Mouse (Mus musculus) liver, adult (tissue): Measurements from ENCODE around the gene Cwc25.

Source experiments
- GATA4 ChIP-seq: IDR thresholded peaks from 2 replicates; pipeline ENCODE4 v1.6.1; 2014; ENCODE audit warnings: mild to moderate bottlenecking, low read length; ENCODE audit not compliant: insufficient replicate concordance

Cwc25 gene

DNA sequence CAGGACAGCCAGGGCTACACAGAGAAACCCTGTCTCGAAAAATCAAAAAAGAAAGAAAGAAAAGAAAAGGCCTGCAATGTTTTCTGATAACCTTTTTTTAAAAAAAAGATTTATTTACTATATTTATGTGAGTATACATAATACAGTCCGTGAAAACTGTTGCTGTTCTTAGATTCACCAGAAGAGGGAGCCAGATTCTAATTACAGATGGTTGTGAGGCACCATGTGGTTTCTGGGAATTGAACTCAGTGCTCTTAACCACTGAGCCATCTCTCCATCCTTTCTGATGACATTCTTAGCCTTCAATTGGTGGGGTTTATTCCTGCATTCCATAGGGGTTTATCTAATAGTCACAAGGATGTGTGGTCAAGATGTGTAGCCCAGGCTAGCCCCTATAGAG, 26.8 kb upstream of the Cwc25 start:
- TF ChIP-seq GATA4 = no peak

DNA sequence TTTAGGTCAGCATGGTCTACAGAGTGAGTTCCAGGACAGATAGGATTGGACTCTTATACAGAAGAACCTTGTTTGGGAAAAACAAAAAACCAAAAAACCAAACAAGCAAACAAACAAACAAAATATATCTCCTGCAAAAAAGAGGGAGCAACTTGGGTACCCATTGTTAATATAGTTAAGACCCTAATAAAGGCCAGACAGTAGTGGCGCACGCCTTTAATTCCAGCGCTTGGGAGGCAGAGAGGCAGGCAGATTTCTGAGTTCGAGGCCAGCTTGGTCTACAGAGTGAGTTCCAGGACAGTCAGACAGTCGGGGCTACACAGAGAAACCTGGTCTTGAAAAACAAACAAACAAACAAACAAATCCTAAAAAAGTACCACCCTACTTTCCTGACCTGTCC, 23.4 kb upstream of the Cwc25 start:
- TF ChIP-seq GATA4 = no peak

DNA sequence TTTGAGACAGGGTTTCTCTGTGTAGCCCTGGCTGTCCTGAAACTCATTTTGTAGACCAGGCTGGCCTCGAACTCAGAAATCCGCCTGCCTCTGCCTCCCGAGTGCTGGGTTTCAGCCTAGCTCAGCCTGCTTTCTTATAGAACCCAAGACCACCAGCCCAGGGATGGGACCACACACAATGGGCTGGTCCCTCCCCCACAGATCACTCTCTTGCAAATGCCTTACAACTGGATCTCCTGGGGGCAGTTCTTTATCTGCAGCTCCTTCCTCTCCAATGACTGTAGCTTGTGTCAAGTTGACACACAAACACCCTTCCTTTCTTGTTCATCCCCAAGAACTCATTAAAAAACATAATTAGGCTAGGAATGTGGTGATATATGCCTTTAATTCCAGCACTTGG, 21.6 kb upstream of the Cwc25 start:
- no peak for TF ChIP-seq GATA4

DNA sequence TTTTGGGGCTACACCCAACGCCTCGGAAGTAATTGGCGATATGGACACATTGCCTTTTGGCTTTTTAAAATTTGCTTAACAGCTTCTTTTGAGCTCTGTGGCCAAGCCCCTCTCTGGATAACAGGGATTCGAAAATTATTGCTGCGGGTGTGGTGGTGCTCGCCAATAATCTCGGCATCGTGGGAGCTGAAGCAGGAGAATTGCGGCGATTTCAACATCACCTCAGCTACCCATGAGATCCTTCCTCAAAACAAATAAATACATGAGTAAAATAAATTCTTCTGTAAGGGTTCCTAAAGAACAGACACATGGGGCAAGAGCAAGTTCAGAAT, 16.2 kb upstream of the Cwc25 start:
- TF ChIP-seq GATA4 = no peak

DNA sequence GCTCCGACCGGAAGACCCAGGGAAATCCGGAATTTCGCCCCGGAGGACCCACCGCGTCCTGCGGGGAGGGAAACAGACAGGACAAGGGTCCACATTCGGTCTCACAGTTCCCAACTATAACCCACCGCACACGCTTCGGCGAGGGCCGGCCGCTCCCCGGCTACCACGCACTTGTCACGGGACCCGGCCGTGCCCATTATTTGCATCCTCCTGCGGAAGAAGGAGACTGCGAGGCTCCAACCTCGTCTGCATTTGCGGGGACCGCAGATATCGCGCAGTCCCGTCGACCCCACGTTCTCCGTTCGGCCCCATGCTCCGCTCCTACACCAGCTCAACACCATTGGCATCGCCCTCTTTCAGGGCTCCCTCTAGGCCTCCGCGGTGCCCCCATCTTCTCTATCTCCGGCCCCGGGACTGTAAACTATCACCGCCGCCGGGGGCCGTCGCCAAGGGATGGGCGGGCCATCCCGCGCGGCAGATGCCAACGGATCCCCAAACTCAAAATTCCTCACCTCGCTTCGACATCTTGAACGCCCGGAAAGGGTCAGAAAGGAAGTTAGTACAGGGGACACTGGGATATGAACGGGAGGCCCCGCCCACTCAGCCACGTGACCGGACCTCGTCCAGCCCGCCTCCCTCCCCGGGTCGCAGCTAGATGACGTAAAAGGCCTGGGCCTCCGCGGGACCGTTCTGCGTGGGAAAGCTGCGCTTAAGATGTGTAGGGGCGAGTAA, 15.6 kb upstream of the Cwc25 start, which contains the start of gene Rpl23:
Gene Rpl23, minus strand, starts transcription at position 606 of the 732 bp plus-strand sequence.
- peak; percentile 51; the same call in 1 of the 2 replicates for TF ChIP-seq GATA4

DNA sequence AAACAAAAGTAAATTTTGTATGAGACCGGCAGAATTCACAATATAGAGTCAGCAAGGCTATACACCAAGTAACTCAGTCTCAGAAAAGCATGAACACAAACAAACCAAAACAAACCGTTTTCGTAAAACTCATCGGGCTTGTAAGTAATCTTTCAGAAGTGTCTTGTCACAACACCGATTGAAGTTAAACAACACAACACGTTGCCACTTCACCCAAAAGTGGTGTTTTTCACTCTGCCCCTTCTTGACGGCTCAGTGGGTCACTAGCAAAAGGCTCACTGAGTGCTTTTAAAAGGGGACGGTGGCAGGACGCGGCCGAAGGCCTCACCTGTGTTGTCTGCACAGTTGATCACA, 15.1 kb upstream of the Cwc25 start:
- no peak for TF ChIP-seq GATA4

DNA sequence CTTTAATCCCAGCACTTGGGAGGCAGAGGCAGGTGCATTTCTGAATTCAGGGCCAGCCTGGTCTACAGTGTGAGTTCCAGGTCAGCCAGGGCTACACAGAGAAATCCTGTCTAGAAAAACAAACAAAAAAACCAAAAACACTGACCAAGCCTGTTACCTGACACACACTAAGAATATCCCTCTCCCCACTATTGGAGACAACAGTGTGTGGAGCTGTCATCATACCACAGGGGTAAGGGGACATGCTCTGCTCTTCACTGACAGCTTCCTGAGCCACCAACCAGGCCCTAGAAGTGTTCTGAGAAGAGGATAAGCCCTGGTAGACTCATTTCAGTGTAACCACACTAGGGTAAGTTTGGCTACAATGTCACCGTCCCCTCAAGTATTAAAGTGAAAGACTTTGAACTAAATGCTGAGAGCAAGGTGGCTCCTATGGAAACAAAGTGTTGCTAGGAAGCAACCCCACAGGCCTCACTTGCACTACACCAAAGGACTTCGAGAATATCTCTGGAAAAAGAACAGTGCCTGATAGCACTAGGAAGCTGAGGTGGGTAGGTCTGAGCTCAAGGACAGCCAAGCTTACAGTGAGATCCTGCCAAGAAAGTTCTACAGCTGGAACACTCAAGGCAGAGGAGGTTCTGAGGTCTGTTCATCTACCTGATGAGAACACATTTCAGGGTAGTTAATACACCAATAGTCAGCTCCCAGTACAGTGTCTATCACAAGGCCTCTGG, 13.8 kb upstream of the Cwc25 start:
- no peak for TF ChIP-seq GATA4

DNA sequence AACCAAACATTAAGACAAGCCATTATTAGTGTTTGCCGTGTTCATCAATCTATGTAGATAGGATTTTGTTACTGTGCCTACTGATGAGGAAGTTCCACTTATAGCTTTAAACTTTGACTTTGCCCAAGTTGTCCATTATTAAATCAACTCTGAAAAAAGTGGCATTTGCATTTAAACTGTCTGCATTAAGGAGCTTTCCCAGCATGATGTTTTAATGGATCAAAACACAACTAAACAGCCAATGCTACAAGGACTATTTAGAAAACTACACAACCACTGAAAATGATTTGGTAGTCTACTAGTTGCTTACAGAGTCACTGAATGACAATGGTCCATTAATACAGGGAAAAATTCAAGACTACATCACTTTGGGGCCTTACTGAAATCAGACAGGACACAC, 12.6 kb upstream of the Cwc25 start:
- TF ChIP-seq GATA4 = no peak

DNA sequence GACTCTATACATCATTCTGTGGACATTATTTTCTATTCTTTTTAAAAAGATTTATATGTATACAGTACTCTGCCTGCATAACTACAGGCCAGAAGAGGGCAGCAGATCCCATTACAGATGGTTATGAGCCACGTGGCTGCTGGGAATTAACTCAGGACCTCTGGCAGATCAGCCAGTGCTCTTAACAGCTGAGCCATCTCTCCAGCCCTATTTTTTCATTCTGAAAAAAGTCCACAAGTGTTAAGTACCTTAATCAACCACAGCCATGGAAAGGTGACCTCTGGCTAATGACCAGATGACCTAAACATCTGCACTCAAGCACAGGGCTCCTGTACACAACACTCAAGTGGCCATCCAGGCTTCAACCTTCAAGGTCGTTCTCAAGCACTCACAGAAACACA, 10.8 kb upstream of the Cwc25 start:
- TF ChIP-seq GATA4 = no peak

DNA sequence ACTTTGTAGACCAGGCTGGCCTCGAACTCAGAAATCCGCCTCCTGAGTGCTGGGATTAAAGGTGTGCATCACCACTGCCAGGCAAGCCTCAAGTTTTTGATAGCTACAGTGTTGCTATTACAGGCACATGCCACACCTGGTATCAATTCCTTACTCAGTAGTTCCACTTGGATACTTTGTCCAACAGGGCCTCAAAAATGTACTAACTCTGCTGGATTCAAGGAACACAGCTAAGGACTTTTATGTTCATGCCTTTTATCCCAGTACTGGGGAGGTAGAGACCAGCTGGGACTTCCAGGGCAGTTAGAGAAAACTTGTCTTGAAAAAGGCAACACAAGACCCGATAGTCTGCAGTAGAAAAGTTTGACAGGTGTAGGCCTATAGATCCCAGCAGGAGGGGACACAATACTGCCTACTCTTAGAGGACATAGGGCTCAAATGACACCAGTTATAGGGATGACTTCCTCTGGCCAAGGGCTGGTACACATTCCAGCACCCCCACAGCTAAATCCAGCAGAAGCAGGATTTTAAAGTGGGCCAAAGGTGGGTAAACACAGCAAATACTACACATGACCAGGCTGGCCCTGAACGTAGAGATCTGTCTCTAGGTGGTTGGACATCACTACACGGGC, 10.3 kb upstream of the Cwc25 start:
- no peak for TF ChIP-seq GATA4

DNA sequence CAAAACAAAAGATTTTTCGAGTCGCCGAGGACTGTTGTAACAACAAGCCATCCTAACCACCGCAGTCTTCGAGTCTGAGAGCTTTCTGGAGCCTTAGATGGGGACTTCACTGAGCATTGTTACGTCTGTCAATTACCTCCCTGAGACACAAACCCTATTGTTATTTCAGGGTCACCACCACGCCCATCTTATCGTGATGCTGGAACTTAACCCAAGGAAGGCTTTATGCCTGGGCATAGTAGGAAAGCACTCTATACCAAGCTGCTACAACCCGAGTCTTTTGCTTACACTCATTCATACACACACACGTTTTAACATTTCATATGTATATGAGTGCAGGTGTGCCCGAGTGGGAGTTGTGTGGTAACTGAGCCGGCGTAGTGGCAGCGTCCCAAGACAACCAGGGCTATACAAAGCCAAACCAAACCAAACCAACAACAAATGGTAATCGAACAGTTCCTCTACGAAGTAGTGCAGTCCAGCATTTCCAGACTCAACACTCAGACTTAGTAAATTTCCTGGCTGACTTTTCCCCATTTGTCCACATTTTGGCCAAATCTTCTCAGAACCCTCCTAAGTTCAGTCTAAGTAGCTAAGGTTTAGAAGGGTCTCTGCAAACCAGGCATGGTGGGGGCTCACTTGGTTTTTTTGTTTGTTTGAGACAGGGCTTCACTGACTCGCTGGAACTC, 9.6 kb upstream of the Cwc25 start, which contains the start of gene 1700001P01Rik:
Gene 1700001P01Rik, minus strand, starts transcription at position 111 of the 689 bp plus-strand sequence.
- no peak for TF ChIP-seq GATA4

DNA sequence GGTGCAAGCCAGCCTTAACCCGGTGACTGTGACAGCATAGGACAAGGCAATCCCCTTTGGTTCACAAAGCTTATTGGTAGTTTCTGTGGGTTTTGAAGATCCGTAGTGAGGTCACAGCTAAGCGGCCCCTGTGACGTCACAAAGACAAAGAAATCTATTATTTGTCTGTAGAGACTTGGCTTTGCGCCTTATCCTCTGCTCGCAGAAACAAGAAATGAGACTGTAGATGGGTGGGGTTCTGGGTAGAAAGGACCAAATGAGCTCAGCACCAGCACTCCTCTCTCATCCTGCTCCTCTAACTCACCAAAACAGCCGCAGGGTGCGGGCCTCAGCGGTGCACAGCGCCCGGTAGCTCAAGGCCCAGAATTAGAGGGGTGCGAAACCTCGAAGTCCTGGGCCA, 8.8 kb upstream of the Cwc25 start:
- TF ChIP-seq GATA4 = no peak

DNA sequence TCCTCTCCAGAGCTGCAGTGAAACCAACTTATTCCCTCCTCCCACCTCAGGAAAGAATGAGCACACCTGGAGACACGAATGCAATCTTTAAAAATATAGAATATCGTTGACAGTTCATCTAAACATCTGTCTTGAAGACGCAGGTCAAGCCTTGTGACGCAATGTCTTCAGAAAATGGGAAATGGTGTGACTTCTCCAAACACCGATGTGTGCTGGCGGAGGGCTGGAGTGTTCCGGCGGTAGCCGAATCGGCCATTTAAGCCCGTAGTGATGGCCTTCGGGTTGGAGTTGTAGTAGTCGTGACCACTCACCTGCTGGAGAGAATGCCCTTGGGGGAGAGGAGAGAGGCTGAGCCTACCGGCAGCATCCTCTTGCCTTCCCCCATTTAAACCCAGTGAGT, 5.1 kb upstream of the Cwc25 start:
- TF ChIP-seq GATA4 = no peak

DNA sequence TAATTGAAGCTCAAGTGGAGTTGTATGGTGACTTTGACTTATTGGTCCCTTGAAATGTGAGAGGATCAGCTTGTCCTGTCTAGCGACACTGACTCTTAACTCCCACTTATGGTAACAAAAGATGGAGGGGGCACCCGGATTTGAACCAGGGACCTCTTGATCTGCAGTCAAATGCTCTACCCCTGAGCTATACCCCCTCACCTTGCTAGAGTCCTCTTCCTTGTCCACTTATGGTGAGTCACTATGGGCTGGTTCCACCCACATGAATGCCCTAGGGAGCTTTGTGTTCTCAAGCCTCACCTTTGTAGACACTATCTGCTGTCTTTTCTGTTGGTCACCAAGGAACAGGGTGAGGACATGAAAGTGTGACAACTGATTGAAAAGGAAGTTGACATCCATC, 3.3 kb upstream of the Cwc25 start:
- no peak for TF ChIP-seq GATA4

DNA sequence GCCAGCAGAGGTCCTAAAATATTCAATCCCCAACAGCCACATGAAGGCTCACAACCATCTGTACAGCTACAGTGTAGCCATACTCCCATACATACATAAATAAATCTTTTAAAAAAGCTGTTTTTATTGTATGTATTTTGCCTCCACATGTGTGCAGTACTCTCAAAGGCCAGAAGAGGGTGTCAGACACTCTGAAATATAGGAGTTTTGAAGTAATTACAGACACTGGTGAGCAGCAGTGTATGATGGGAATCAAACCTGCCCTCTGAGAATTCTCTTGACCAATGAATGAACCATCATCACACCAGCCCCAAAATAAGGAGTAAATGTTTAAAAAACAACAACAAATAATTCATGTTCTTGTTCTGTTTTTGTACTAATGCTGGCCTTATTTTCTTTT, 4.7 kb downstream of the Cwc25 start:
- no peak for TF ChIP-seq GATA4

DNA sequence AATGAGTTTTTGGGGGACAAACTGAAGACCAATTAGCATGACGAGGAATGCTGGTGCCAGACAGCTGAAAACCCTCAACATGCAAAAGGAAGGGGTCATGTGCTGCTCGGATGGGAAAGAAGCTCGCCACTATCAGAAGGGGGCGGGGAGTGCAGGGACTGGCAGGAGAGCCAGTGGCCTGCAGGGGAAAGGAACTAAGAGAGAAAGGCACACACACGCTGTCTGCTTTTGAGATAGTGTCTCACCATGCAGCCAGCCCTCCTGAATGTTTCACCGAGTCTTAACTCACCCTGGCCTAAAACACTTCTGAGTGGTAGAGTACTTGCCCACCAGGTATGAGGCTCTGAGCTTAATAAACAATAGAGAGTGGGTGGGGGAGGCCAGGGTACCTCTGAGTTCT, 7.4 kb downstream of the Cwc25 start:
- TF ChIP-seq GATA4 = no peak
